Mouse (Mus musculus) olfactory bulb, adult 2 months (tissue): Measurements from ENCODE around the gene Lat.

ENCODE experiments used
- CTCF ChIP-seq: fragments of 200-500 bp; IDR thresholded peaks from 2 replicates; pipeline ENCODE4 v1.5.1; 2012; ENCODE audit warnings: low read depth, mild to moderate bottlenecking, low read length, moderate library complexity; ENCODE audit not compliant: insufficient read depth
- POLR2A ChIP-seq: fragments of 200-500 bp; IDR thresholded peaks from 2 replicates; pipeline ENCODE4 v1.6.1; 2012; ENCODE audit warnings: mild to moderate bottlenecking, low read depth, low read length, moderate library complexity; ENCODE audit not compliant: insufficient read depth

GRCm38 (mm10) chr7:126358413-126358812 lies 11.0 kb downstream of the Lat start:
- TF ChIP-seq POLR2A (no peak), CTCF (no peak)
